Mouse (Mus musculus) thymus, postnatal 10 days (tissue): ENCODE results near the gene Msi1.

ENCODE experiments used
- DNase-seq, 2 experiments: peaks; one replicate each; pipeline ENCODE4 v3.0.0; 2021; ENCODE audit warnings: low spot score in 2 of 2

Msi1 gene

GRCm38 (mm10) chr5:115469791-115470190 lies 40.4 kb downstream of the Msi1 start:
- no peak for DNase-seq

DNA sequence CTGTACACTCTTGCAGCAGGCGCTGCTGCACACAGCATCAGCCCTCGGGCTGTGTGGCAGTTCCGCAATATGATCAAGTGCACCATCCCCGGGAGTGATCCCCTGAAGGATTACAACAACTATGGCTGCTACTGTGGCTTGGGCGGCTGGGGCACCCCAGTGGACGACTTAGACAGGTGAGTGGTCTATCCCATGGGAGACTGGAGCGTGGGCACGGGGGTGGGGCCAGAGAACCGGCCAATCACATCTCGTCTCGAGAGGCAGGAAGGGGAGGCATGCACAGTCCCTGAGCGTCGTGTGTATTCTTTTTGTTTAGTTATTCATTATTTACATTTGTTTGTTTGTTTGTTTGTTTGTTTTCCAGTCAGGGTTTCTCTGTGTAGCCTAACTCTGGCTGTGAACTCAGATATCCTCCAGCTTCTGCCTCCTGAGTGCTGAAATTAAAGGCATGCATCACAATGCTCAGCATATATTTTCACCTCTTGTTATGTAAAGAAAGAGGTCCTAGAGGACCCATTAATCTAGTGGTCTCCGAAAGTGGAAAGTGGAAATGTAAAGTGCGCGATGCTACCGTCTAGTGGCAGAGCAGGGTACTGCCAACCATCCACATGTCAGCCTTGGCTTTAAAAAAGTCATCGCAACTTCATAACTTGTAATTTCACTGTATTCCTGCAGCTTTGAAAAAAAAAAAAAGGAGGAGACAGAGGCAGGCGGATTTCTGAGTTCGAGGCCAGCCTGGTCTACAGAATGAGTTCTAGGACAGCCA lies 41.5 kb downstream of the Msi1 start:
- DNase-seq, result peak in 1 of 2 experiments; percentile 55

GRCm38 (mm10) chr5:115473191-115473590 lies 43.8 kb downstream of the Msi1 start:
- no peak for DNase-seq

DNA sequence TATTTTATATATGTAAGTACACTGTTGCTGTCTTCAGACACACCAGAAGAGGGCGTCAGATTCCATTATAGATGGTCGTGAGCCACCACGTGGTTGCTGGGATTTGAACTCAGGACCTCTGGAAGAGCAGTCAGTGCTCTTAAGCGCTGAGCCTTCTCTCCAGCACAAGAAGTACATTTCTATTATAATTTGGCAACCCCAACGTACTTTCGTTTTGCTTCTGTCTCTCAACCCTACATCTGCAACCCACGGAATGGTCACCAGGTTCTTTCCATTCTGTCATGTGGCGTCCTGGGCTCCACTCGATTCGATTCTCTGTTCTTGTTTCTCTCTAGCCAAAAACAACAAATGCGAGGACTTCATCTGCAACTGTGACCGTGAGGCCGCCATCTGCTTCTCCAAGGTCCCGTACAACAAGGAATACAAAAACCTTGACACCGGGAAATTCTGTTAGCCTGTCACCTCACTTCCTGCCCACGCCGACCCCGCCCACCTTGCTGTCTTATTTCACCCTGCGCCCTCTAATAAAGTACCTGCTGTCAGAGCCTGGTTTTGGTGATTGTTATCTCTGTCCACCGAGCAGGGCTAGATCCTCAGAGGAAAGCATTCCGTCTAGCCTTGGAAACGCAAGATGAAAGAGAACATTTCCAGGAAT lies 44.9 kb downstream of the Msi1 start:
- no peak for DNase-seq

GRCm38 (mm10) chr5:115475337-115476106 lies 46.1 kb downstream of the Msi1 start:
- DNase-seq, result no peak

DNA sequence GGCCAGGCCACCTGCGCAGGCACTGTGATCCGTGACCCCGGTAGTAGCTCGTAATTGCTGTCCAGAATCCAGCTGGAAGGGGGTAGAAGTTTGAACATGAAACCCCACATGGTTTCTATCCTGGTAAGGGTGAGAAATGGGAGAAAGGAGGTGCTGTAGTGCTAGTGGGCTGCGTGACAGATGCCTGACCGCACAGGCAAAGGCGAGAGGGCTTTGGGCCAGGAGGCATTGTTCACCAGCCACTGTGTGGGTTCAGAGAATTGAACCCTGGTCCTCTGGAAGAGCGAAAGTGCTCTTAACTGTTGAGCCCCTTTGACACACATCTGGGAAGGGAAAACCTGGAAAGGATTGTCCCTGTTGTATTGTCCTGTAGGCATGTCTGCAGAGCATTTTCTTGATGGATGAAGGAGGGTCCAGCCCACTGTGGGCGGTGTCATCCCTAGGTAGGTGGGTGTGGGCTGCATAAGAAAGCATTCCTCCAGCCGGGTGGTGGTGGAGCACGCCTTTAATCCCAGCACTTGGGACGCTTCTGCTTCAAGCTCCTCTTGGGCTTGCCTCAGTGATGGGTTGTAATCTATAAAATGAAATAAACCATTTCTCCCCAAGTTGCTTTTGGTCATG lies 46.8 kb downstream of the Msi1 start:
- no peak for DNase-seq

- DNase-seq, result no peak
Observed at GRCm38 (mm10) chr5:115479561-115479960, 50.2 kb downstream of the Msi1 start.

DNA sequence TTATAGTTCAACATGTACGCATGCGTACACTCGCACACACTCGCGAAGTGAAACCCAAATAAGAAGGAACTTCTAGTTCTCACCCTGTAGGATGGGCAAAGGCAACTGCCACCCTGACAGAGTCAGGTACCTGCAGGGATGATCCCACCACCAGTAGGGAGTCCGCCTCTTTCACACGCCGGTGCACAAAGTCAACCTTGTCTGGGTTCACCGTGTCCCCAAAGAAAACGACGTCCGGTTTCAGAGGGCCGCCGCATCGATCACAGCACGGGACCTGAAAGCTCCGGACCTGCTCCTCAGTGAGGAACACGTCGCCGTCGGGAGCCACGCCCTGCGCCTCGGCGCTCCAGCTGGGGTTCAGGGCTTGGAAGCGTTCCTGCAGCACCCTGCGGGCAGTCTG lies 50.7 kb downstream of the Msi1 start:
- DNase-seq, result no peak

DNA sequence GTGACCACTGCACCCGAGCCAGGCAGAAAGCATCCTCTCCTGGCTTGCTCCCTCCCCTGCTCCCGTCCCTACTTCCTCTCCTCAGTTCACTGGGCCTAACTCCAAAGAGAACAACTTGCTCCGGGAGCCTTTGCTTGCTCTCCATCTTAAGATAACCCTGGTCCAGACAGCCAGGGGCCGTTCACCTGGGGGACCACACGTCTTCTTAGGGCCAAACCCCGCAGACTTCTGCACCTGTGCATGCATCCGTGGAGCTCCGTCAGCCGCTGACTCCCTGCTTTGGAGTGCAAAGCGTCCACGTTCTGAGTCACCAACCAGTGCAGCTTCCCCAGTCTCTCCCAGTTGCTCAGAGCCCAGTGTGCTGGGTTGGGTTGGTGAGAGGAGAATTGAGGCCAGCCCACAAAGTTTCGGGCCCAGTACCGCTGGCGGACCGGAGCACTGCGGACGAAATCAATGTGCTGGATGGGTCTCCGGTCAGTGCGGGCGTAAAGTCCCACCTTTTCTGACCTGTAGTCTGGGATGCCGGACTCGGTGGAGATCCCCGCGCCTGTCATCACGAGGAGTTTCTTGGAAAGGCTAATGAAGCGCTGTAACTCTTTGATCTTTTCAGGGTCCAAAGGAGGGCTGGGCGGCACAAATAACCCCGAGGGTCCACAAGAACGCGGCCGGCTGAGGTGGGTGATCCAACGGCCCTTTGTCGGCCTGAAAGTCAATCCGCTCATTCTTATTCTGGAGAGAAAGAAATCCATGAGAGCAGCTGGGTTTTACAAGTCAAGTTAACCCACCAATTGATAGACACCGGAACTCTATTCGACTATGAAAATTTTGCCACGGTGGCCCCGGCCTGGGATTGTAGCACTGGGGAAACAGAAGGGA lies 53.2 kb downstream of the Msi1 start:
- DNase-seq, result no peak

GRCm38 (mm10) chr5:115483385-115483784 lies 54.0 kb downstream of the Msi1 start:
- DNase-seq, result no peak

GRCm38 (mm10) chr5:115483947-115484920 lies 54.8 kb downstream of the Msi1 start, which contains the start of gene Sirt4:
Gene Sirt4, minus strand, starts transcription at chr5:115484725.
- DNase-seq, result peak; percentile 74 to 83

DNA sequence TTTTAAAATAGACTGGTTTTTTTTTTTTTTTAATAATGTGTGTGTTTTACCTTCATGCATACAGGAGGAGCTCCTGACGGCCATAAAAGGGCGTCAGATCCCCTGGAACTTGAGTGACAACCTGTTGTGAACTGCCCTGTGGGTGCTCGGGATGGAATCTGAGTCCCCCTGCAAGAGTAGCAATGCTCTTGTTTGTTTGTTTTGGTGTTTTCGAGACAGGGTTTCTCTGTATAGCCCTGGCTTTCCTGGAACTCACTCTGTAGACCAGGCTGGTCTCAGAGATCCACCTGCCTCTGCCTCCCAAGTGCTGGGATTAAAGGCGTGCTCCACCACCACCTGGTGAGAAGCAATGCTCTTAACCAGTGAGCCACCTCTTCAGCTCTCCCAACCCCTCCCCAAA lies 55.6 kb downstream of the Msi1 start:
- DNase-seq, result no peak

DNA sequence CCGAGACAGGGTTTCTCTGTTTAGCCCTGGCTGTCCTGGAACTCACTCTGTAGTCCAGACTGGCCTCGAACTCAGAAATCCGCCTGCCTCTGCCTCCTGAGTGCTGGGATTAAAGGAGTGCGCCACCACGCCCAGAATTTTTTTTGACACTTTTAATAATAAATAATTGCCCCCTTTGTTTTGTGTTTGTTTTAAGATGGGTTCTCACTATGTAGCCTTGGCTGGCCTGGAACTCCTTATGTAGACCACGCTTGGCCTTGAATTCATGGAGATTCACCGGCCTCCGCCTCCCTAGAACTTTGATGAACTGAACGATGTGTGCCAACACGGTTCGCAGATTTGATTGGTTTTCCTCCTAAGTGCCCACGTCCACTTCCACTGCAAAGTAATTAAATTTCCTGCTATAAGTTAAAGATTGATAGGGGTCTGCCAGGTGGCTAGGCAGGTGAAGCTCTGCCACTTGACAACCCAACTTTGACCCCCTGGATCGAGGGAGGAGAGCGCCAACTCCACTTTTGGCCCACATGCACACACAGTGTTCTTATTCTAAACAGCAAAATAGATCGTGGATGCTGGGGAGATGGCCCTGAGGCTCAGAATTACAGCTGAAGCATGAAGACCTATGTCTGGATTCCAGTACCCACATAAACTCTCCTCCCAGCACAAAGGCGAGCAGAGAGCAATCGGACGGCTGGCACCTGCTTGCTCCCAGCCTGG lies 56.2 kb downstream of the Msi1 start:
- no peak for DNase-seq

DNA sequence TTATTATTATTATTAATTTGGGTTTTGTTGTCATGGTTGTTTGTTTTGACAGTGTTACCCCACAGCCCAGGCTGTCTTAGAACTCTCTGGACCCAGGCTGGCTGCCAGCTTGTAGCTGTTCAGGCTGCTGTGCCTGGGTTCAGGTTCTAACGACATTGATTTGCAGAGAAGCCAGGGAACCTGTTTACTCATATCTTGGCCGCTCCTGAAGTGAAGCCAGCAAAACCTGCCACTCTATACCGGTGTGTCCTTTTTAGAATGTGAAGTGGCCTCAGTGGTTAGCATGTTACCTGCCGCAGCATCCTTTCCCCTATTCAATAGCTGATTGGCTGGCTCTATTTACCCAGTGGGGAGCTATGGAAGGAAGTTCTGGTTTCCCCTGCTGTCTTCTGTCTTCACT lies 57.3 kb downstream of the Msi1 start:
- DNase-seq, result no peak

GRCm38 (mm10) chr5:115487353-115487752 lies 58.0 kb downstream of the Msi1 start:
- DNase-seq, result no peak

DNA sequence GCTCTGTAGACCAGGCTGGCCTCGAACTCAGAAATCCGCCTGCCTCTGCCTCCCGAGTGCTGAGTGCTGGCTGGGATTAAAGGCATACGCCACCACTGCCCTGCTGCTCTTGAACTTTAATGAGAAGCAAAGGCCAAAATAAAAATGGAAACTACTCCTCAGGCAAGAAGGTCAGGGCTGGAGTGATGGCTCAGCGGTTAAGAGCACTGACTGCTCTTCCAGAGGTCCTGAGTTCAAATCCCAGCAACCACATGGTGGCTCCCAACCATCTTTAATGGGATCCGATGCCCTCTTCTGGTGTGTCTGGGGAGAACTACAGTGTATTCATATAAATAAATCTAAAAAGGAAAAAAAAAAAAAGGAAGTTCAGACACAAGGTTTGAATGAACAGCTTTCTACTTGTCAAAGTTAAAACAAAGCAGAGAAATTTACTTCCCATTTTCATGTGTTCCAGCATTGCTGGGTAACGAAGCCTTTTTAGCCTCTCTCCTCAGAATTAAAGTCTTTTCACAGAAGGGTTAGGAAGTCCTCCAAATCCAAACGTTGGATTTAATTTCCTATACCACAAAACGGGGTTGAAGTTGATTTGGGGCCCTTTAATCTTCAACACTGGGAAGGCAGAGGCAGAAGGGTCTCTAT lies 58.7 kb downstream of the Msi1 start:
- DNase-seq, result no peak

- DNase-seq, result peak; percentile 83 to 84
Observed at GRCm38 (mm10) chr5:115488841-115489698, 59.7 kb downstream of the Msi1 start.
